Mouse (Mus musculus): ENCODE measurements at regions not wholly inside any gene's neighbourhood (a gene's known extent, or its start where the extent isn't known, plus 50 kb on each side); places are given as distances from the start of the nearest gene placed in this dataset.

DNA sequence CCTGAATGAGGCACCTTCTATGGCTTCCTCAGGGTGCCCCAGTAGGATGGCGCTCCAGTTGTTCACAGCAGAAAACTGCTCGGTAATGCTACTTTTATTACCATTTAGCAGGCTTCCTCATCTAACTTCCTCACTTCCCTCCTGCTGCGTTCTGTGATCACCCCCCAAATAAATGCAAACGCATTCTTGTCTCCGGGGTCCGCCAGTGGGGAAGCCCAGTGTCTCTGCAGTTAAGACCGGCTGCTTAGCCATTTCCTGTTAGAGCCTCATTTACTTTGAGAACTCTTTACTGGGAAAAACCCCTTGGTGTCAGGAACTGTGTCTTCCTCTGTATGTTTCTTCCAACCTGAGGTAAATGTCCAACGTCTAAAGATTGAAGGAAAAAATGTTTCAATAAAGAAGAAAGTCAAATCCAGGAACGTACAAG lies 50.2 kb upstream of the Bbx start:
- TF ChIP-seq POLR2A (IDR thresholded peaks at IDR 0.05; ENCODE audit: extremely low read depth, insufficient read depth, low read length) (no peak), CTCF (IDR thresholded peaks at IDR 0.05; ENCODE audit: low read depth, low read length) (no peak)

Measured in liver, adult 2 months (tissue).